8 mouse cellular contexts compared by ENCODE assay signal in the genomic region with DNA sequence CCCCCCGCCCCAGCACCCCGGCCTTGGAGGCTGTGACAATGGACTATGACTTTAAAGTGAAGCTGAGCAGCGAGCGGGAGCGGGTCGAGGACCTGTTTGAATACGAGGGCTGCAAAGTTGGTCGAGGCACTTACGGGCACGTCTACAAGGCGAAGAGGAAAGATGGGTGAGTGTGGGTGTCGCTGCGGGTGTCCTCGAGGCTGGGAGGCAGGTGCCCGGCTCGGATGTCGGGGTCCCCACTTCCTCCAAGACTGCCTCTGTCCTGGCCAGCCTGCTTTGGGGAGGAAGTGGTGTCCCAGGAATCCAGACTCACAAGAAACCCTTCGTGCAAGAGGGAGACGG. TPM values are rescaled to one million over a fixed set of nuclear protein-coding genes. Genes with fewer than 3 reads are reported as not detected.
DNase-seq lines count a peak whose midpoint lies in the region; ATAC-seq and TF ChIP-seq lines count a peak whose summit lies in the region.

No protein-coding gene starts in this region.

- H3K27ac ChIP-seq in hindbrain, postnatal 0 days = peak overlapping the region; percentile 90
- H3K27ac ChIP-seq in liver, embryonic 15.5 days (replicated peaks) = peak overlapping the region; percentile 97
- H3K27ac ChIP-seq in neural tube, embryonic 14.5 days (ENCODE audit: low read depth, low read length) = peak overlapping the region; percentile 89

- in situ Hi-C loops in Patski (cut with MboI; ENCODE audit: low pct_unique_long_range_greater_than_20kb) = no loop called here

- CTCF ChIA-PET in Patski (lab: Charles Lee) = interaction anchor here (2.0 kb wide), 1 partner anchor 9 kb away, joined by 6 read pairs; no protein-coding TSS in a partner anchor

- no peaks in the 10 kb centered on the region for H3K4me1 ChIP-seq in hindbrain, postnatal 0 days (ENCODE audit: insufficient read depth, low read length)
- peaks cover 49% of the 10 kb centered on the region for H3K4me1 ChIP-seq in liver, embryonic 15.5 days (replicated peaks)
- H3K4me1 ChIP-seq in neural tube, embryonic 14.5 days (ENCODE audit: control insufficient read depth, insufficient read depth, low read length) = peaks cover 13% of the 10 kb centered on the region

- POLR2A ChIA-PET in Patski (lab: Charles Lee) = interaction anchor here (0.9 to 1.7 kb wide), 3 partner anchors 11 to 70 kb away, joined by 3 to 6 read pairs (median 3); no protein-coding TSS in a partner anchor

- peak; percentile 35 for DNase-seq in layer of hippocampus, adult 11-12 months (ENCODE audit: low spot score)
- no peak for DNase-seq in layer of hippocampus, adult 9-10 months (ENCODE audit: low spot score)
- no peak for DNase-seq in Patski (ENCODE audit: low read depth, low spot score)
- peak; percentile 9 for DNase-seq in hindbrain, postnatal 0 days (ENCODE audit: low spot score)
- DNase-seq in yolk sac, embryonic 10.5 days (ENCODE audit: low spot score) = peak; percentile 37

- H3K4me3 ChIP-seq in hindbrain, postnatal 0 days (ENCODE audit: low read length) = peak overlapping the region; percentile 76
- H3K4me3 ChIP-seq in liver, embryonic 15.5 days (replicated peaks) = peak overlapping the region; percentile 92
- H3K4me3 ChIP-seq in neural tube, embryonic 14.5 days (ENCODE audit: low read depth, low read length) = peak overlapping the region; percentile 72

- 1% methylated on average over 19 of the region's 19 CpGs for WGBS in hindbrain, postnatal 0 days
- under 1% methylated on average over 19 of the region's 19 CpGs for WGBS in liver, embryonic 15.5 days (ENCODE audit: insufficient replicate concordance)
- under 1% methylated on average over 19 of the region's 19 CpGs for WGBS in neural tube, embryonic 14.5 days

- H3K36me3 ChIP-seq in hindbrain, postnatal 0 days (ENCODE audit: insufficient read depth, low read length) = no peaks in the 10 kb centered on the region
- H3K36me3 ChIP-seq in liver, embryonic 15.5 days (replicated peaks) = peaks cover 16% of the 10 kb centered on the region
- no peaks in the 10 kb centered on the region for H3K36me3 ChIP-seq in neural tube, embryonic 14.5 days (ENCODE audit: control insufficient read depth, insufficient read depth, low read length)

- peak overlapping the region; percentile 87 for H3K4me2 ChIP-seq in hindbrain, postnatal 0 days (ENCODE audit: low read depth, low read length)
- H3K4me2 ChIP-seq in liver, embryonic 15.5 days = peak overlapping the region; percentile 82
- peak overlapping the region; percentile 59 for H3K4me2 ChIP-seq in neural tube, embryonic 14.5 days (ENCODE audit: low read depth, low read length)

- no peaks in the 10 kb centered on the region for H3K9me3 ChIP-seq in hindbrain, postnatal 0 days (ENCODE audit: low read length)
- no peaks in the 10 kb centered on the region for H3K9me3 ChIP-seq in liver, embryonic 15.5 days (replicated peaks)
- no peaks in the 10 kb centered on the region for H3K9me3 ChIP-seq in neural tube, embryonic 14.5 days (ENCODE audit: control insufficient read depth, low read length)

- H3K27me3 ChIP-seq in Patski = no peaks in the 10 kb centered on the region
- no peaks in the 10 kb centered on the region for H3K27me3 ChIP-seq in hindbrain, postnatal 0 days (ENCODE audit: insufficient read depth, low read length)
- no peaks in the 10 kb centered on the region for H3K27me3 ChIP-seq in liver, embryonic 15.5 days
- no peaks in the 10 kb centered on the region for H3K27me3 ChIP-seq in neural tube, embryonic 14.5 days (ENCODE audit: control insufficient read depth, insufficient read depth, low read length)

- peak; percentile 27 for ATAC-seq in Patski
- ATAC-seq in erythroblast, adult 5-6 weeks (replicated peaks; ENCODE audit: low FRiP score, poor library complexity, severe bottlenecking) = 0 out of 2 replicates have a peak, but pooled peaks have one; percentile 21
- no peak; the same call in 1 of the 2 replicates for ATAC-seq in hindbrain, postnatal 0 days
- peak; percentile 29 for ATAC-seq in liver, embryonic 15.5 days (ENCODE audit: insufficient read depth)
- ATAC-seq in neural tube, embryonic 14.5 days (ENCODE audit: low read depth) = no peak; the same call in 1 of the 2 replicates

- TF ChIP-seq CTCF in Patski (IDR thresholded peaks at IDR 0.05) = no peak
- TF ChIP-seq CTCF in hindbrain, postnatal 0 days (IDR thresholded peaks at IDR 0.05; ENCODE audit: low read depth) = no peak

- peak overlapping the region; percentile 72 for H3K9ac ChIP-seq in hindbrain, postnatal 0 days (replicated peaks; ENCODE audit: low read length)
- H3K9ac ChIP-seq in liver, embryonic 15.5 days = peak overlapping the region; percentile 95
- H3K9ac ChIP-seq in neural tube, embryonic 14.5 days (replicated peaks; ENCODE audit: low read depth, low read length) = peak overlapping the region; percentile 82

RNA-seq across cellular contexts. Expression of gene Cdk8, which starts 0.6 kb away (rescaled TPM):
- polyA plus RNA-seq in Patski (2021) = 44.3 TPM
- 39.6 and 51.6 TPM in 2 replicates for total RNA-seq in erythroblast, adult 5-6 weeks (2015; ENCODE audit: low replicate concordance)
- 50.6 and 66.1 TPM in 2 replicates for total RNA-seq in erythroblast, adult 5-6 weeks (2017; ENCODE audit: low replicate concordance)
- total RNA-seq in hindbrain, postnatal 0 days (2014; rRNA removed) = 33.8 and 36.0 TPM in 2 replicates
- polyA plus RNA-seq in hindbrain, postnatal 0 days (2015; fragmentation: Nextera tagmentation; extraction: Ambion mirVana) = 13.2 and 14.4 TPM in 2 replicates
- polyA plus RNA-seq in liver, embryonic 15.5 days (2015; fragmentation: Nextera tagmentation; extraction: Ambion mirVana) = 19.0 and 21.9 TPM in 2 replicates
- polyA plus RNA-seq in neural tube, embryonic 14.5 days (2014; fragmentation: Nextera tagmentation; extraction: Ambion mirVana) = 26.1 and 30.9 TPM in 2 replicates

RNA-seq across cellular contexts. Expression of gene Rnf6, which starts 10.3 kb away (rescaled TPM):
- polyA plus RNA-seq in Patski (2021) = 82.9 TPM
- 9.0 and 13.6 TPM in 2 replicates for total RNA-seq in erythroblast, adult 5-6 weeks (2015; ENCODE audit: low replicate concordance)
- total RNA-seq in erythroblast, adult 5-6 weeks (2017; ENCODE audit: low replicate concordance) = 25.9 and 26.5 TPM in 2 replicates
- total RNA-seq in hindbrain, postnatal 0 days (2014; rRNA removed) = 5.5 and 14.6 TPM in 2 replicates
- 27.9 and 28.3 TPM in 2 replicates for polyA plus RNA-seq in hindbrain, postnatal 0 days (2015; fragmentation: Nextera tagmentation; extraction: Ambion mirVana)
- 25.2 and 26.2 TPM in 2 replicates for polyA plus RNA-seq in liver, embryonic 15.5 days (2015; fragmentation: Nextera tagmentation; extraction: Ambion mirVana)
- polyA plus RNA-seq in neural tube, embryonic 14.5 days (2014; fragmentation: Nextera tagmentation; extraction: Ambion mirVana) = 24.7 and 28.7 TPM in 2 replicates

RNA-seq across cellular contexts. Expression of gene 1700001J03Rik, which starts 46.5 kb away (rescaled TPM):
- polyA plus RNA-seq in Patski (2021) = not detected
- not detected in 2 replicates for total RNA-seq in erythroblast, adult 5-6 weeks (2015; ENCODE audit: low replicate concordance)
- not detected in 2 replicates for total RNA-seq in erythroblast, adult 5-6 weeks (2017; ENCODE audit: low replicate concordance)
- total RNA-seq in hindbrain, postnatal 0 days (2014; rRNA removed) = not detected in 2 replicates
- polyA plus RNA-seq in hindbrain, postnatal 0 days (2015; fragmentation: Nextera tagmentation; extraction: Ambion mirVana) = not detected in 2 replicates
- not detected in 2 replicates for polyA plus RNA-seq in liver, embryonic 15.5 days (2015; fragmentation: Nextera tagmentation; extraction: Ambion mirVana)
- polyA plus RNA-seq in neural tube, embryonic 14.5 days (2014; fragmentation: Nextera tagmentation; extraction: Ambion mirVana) = not detected in 2 replicates

Comparison
In these comparisons a context has a peak if more than half of its experiments do, and no peak if none do; other contexts are left out.
1. DNase-seq: peak in layer of hippocampus, adult 11-12 months (single experiment), hindbrain, postnatal 0 days (single experiment) and yolk sac, embryonic 10.5 days (single experiment); none in layer of hippocampus, adult 9-10 months (single experiment) and Patski (single experiment).
2. ATAC-seq: peak in Patski (single experiment), erythroblast, adult 5-6 weeks (single experiment) and liver, embryonic 15.5 days (single experiment); none in hindbrain, postnatal 0 days (single experiment) and neural tube, embryonic 14.5 days (single experiment).
3. Peak in every context shown above with its lines, with median percentiles within 50 percentile points of each other: H3K27ac ChIP-seq, H3K4me2 ChIP-seq, H3K4me3 ChIP-seq and H3K9ac ChIP-seq.